Mouse (Mus musculus) erythroblast, embryonic 14.5 days (primary cell): Measurements from ENCODE around the gene Clec2e.
"Not testable (repeated sequence)": the region's sequence is repeated elsewhere in the genome, so short reads cannot be mapped to it uniquely, and the experiment has no call there.

Source experiments
- GATA1 ChIP-seq: IDR thresholded peaks from 2 replicates; pipeline ENCODE4 v1.6.1; 2012; ENCODE audit warnings: low read length, inconsistent platforms, mixed read lengths
- TAL1 ChIP-seq: IDR thresholded peaks from 3 replicates; pipeline ENCODE4 v1.6.1; 2012; ENCODE audit warnings: low read length, inconsistent platforms, mixed read lengths

DNA sequence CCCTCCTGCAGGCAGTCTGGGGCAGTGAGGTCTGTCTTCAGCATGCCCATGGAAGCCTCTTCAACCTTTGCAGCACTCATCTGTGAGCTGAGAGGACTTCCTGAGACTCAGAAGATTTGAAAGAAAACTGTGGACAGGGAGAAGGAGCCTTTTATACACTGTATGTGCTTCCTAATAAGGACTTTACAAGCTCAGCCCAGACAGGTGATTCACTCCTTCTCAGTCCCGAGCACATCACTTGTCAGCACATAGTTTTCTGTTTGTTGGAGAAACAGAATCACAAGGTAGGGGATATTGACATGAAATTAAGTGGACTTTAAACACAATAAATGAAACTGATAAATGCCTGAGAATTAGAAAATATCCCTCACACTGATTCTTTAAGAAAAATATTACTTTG is at the start of gene Clec2e:
- not testable (repeated sequence) for TF ChIP-seq GATA1, TAL1
